Mouse (Mus musculus): ENCODE data around the gene Ripor2. TPM values are rescaled to one million over a fixed set of nuclear protein-coding genes. Genes with fewer than 3 reads are reported as not detected.
A peak's percentile ranks its signal among the peaks of the same experiment; 100 is the strongest.

Gene Ripor2
- polyA plus RNA-seq, 1 experiment from 2014 or later: 3.7 TPM

DNA sequence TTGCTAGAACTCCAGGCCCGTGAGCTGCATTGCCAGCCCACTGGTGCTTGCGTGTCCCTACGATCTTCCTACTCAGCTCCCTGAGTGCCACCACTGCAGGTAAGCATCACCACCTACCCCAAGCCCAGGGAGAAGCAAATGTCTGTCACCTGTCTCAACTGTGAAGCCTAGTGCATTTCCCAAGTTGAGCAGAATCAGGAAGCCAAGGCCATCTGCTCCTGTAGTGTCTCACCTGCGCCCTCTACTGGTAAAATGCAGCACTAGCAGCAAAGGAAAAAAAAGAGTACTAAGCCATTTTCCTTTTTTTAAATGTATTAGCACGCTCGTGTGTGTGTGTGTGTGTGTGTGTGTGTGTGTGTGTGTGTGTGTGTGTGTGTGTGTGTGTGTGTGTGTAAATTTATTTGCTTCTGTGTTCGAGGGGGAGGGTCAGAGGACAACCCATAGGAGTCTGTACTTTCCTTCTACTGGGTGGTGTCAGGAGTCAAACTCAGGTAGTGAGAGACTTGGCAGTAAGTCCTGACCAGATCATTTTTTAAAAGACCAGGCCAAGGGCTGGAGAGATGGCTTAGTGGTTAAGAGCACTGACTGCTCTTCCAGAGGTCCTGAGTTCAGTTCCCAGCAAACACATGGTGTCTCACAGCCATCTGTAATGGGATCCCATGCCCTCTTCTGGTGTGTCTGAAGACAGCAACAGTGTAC, 194.3 kb downstream of the Ripor2 start:
- peak; percentile 58 for DNase-seq
- TF ChIP-seq CTCF (IDR thresholded peaks at IDR 0.05; ENCODE audit: low read depth) (peak; percentile 95), EP300 (IDR thresholded peaks at IDR 0.05; ENCODE audit: low read depth) (no peak)
- WGBS (ENCODE audit: insufficient replicate concordance): 39% methylated on average over 7 of the region's 7 CpGs
- Histone ChIP-seq H3K36me3 (replicated peaks; ENCODE audit: insufficient read depth, low read length) (no peaks in the 10 kb centered on the region), H3K27ac (ENCODE audit: low read depth) (no peak overlapping the region), H3K27me3 (ENCODE audit: insufficient read depth, low read length) (no peaks in the 10 kb centered on the region), H3K4me3 (ENCODE audit: low read depth, low read length) (no peak overlapping the region), H3K4me2 (ENCODE audit: low read depth, low read length) (no peak overlapping the region), H3K4me1 (ENCODE audit: insufficient read depth) (no peaks in the 10 kb centered on the region), H3K9ac (replicated peaks) (no peak overlapping the region), H3K9me3 (ENCODE audit: low read length) (no peaks in the 10 kb centered on the region)
- ATAC-seq: peak; percentile 65

DNA sequence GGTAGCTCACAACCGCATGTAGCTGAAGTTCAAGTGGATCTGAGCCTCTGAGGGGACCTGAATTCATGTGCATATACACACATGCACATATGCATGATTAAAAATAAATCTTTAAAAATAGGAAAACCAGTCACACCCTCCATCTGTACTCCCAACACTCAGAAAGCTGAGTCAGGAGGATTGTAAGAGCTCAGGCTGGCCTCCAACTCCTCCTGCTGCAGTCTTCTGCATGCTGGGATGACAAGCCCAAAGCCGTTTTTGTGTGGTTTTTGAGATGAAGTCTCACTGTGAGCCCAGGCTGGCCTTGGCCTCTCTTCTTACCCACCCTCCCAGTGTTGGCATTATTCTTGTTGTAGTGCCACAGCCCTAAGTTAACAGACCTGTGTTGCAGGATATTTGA, 196.0 kb downstream of the Ripor2 start:
- no peak overlapping the region for H3K4me3 ChIP-seq (ENCODE audit: low read depth, low read length)
- no peak overlapping the region for H3K9ac ChIP-seq (replicated peaks)
- DNase-seq: no peak
- TF ChIP-seq EP300 (IDR thresholded peaks at IDR 0.05; ENCODE audit: low read depth) (no peak), CTCF (IDR thresholded peaks at IDR 0.05; ENCODE audit: low read depth) (no peak)
- H3K4me1 ChIP-seq (ENCODE audit: insufficient read depth): no peaks in the 10 kb centered on the region
- H3K27ac ChIP-seq (ENCODE audit: low read depth): no peak overlapping the region
- no peak overlapping the region for H3K4me2 ChIP-seq (ENCODE audit: low read depth, low read length)
- H3K36me3 ChIP-seq (replicated peaks; ENCODE audit: insufficient read depth, low read length): no peaks in the 10 kb centered on the region
- no peaks in the 10 kb centered on the region for H3K9me3 ChIP-seq (ENCODE audit: low read length)
- 67% methylated on average over 2 of the region's 2 CpGs for WGBS (ENCODE audit: insufficient replicate concordance)
- no peak for ATAC-seq
- no peaks in the 10 kb centered on the region for H3K27me3 ChIP-seq (ENCODE audit: insufficient read depth, low read length)

DNA sequence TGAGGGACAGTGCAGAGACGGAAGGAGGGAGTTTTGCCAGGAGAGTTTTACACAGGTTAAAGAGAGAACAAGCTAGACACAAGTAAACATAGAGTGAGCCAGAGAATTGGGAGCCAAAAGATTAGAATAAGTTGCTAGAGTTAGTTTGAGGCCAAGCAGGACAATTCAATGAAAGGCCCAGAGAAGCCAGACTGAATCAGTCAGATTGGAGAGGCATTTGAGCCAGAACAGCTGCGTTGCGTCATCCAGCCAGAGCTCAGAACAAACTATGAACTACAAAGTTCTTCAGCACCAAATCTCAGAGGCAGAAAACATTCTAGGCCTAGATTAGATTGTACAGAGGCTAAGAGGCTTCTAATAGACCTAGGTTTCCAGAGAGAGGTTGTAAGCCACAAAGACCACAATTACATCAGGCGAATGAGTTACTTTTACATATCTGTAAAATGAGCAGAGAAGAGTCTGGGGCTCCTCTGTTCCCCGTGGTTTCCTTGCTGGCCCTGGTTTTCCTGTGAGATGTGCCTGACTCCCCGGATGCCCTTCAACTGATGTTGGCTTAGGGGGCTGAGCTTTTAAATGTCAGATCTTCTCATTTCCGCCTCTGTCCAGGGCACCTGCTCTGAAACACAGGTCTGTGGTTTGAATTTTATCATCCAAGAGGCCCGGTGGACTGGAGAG, 196.9 kb downstream of the Ripor2 start:
- Histone ChIP-seq H3K4me3 (ENCODE audit: low read depth, low read length) (no peak overlapping the region), H3K9me3 (ENCODE audit: low read length) (no peaks in the 10 kb centered on the region), H3K4me2 (ENCODE audit: low read depth, low read length) (no peak overlapping the region), H3K9ac (replicated peaks) (no peak overlapping the region), H3K27me3 (ENCODE audit: insufficient read depth, low read length) (no peaks in the 10 kb centered on the region), H3K27ac (ENCODE audit: low read depth) (no peak overlapping the region), H3K36me3 (replicated peaks; ENCODE audit: insufficient read depth, low read length) (no peaks in the 10 kb centered on the region), H3K4me1 (ENCODE audit: insufficient read depth) (no peaks in the 10 kb centered on the region)
- ATAC-seq (no peak), DNase-seq (no peak)
- 48% methylated on average over 8 of the region's 8 CpGs for WGBS (ENCODE audit: insufficient replicate concordance)
- no peak for TF ChIP-seq EP300 (IDR thresholded peaks at IDR 0.05; ENCODE audit: low read depth)
- TF ChIP-seq CTCF (IDR thresholded peaks at IDR 0.05; ENCODE audit: low read depth): no peak

DNA sequence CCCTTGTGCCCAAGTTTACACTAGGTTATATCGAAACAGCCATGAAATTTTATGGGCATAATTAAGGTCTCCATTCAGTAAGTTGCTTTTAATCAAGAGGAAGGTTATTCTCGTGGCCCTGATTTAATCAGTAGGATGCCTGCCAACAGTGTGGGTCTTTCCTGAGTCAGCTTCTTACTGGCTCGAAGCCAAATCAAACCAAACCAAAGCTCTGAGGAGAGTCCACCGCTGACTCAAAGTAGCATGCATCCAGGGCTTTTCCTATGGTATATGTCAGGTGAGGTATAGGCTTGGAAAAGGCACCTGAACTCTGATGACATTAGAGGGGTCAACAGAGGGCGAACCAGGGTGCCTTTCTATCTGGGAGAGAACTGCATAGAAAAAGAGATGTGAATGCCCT, 199.9 kb downstream of the Ripor2 start:
- H3K4me1 ChIP-seq (ENCODE audit: insufficient read depth): no peaks in the 10 kb centered on the region
- H3K4me2 ChIP-seq (ENCODE audit: low read depth, low read length): no peak overlapping the region
- WGBS (ENCODE audit: insufficient replicate concordance): 62% methylated on average over 5 of the region's 5 CpGs
- no peak for TF ChIP-seq CTCF (IDR thresholded peaks at IDR 0.05; ENCODE audit: low read depth)
- TF ChIP-seq EP300 (IDR thresholded peaks at IDR 0.05; ENCODE audit: low read depth): no peak
- H3K27me3 ChIP-seq (ENCODE audit: insufficient read depth, low read length): no peaks in the 10 kb centered on the region
- H3K36me3 ChIP-seq (replicated peaks; ENCODE audit: insufficient read depth, low read length): no peaks in the 10 kb centered on the region
- no peaks in the 10 kb centered on the region for H3K9me3 ChIP-seq (ENCODE audit: low read length)
- no peak for ATAC-seq
- no peak overlapping the region for H3K4me3 ChIP-seq (ENCODE audit: low read depth, low read length)
- H3K9ac ChIP-seq (replicated peaks): no peak overlapping the region
- no peak for DNase-seq
- no peak overlapping the region for H3K27ac ChIP-seq (ENCODE audit: low read depth)

Other genes with a start within 250 kb of the Ripor2 start
- not detected in 2 replicates for gene Armh2, start 159.0 kb downstream of the Ripor2 start, polyA plus RNA-seq (2015; fragmentation: Nextera tagmentation; extraction: Ambion mirVana)
- 69.1 and 71.9 TPM in 2 replicates for gene Gmnn, start 179.7 kb downstream of the Ripor2 start, polyA plus RNA-seq (2015; fragmentation: Nextera tagmentation; extraction: Ambion mirVana)
- 10.4 and 10.6 TPM in 2 replicates for gene BC005537, start 219.5 kb downstream of the Ripor2 start, polyA plus RNA-seq (2015; fragmentation: Nextera tagmentation; extraction: Ambion mirVana)
- 101 and 102 TPM in 2 replicates for gene Acot13, start 249.4 kb downstream of the Ripor2 start, polyA plus RNA-seq (2015; fragmentation: Nextera tagmentation; extraction: Ambion mirVana)
- 18.3 and 18.4 TPM in 2 replicates for gene Tdp2, start 249.5 kb downstream of the Ripor2 start, polyA plus RNA-seq (2015; fragmentation: Nextera tagmentation; extraction: Ambion mirVana)